Comparison of ENCODE assay signal across 8 mouse cellular contexts in genomic region chr10:80703643-80704042, GRCm38 (mm10). TPM values are rescaled to one million over a fixed set of nuclear protein-coding genes. Genes with fewer than 3 reads are reported as not detected.
DNase-seq lines count a peak whose midpoint lies in the region; ATAC-seq and TF ChIP-seq lines count a peak whose summit lies in the region.

No protein-coding gene starts in this region.

- DNase-seq in heart, postnatal 36 days = no peak
- no peak for DNase-seq in liver, postnatal 0 days
- DNase-seq in embryo, embryonic 10.5 days (ENCODE audit: low spot score) = no peak
- no peak for DNase-seq in retina, embryonic 14.5 days (ENCODE audit: low spot score)
- no peak for DNase-seq in gastrocnemius, postnatal 25 days

- no peak for TF ChIP-seq EP300 in ES-Bruce4 (IDR thresholded peaks at IDR 0.05; ENCODE audit: insufficient read depth, low read depth, low read length)
- TF ChIP-seq EP300 in liver, postnatal 0 days (IDR thresholded peaks at IDR 0.05; ENCODE audit: low read depth) = no peak

- H3K36me3 ChIP-seq in heart, embryonic 14.5 days (ENCODE audit: control insufficient read depth, insufficient read depth, low read length) = peaks cover 34% of the 10 kb centered on the region
- peaks cover under 1% of the 10 kb centered on the region; the same call in 1 of the 2 replicates for H3K36me3 ChIP-seq in ES-Bruce4 (ENCODE audit: control insufficient read depth, insufficient read depth, low read length, poor library complexity, severe bottlenecking)
- H3K36me3 ChIP-seq in forebrain, embryonic 15.5 days = peaks cover 27% of the 10 kb centered on the region
- H3K36me3 ChIP-seq in liver, postnatal 0 days (replicated peaks; ENCODE audit: insufficient read depth, low read length) = peaks cover 27% of the 10 kb centered on the region

- no peak for TF ChIP-seq CTCF in ES-Bruce4 (IDR thresholded peaks at IDR 0.05; ENCODE audit: low read depth, low read length)
- no peak for TF ChIP-seq CTCF in liver, postnatal 0 days (IDR thresholded peaks at IDR 0.05; ENCODE audit: low read depth)

- no peak for TF ChIP-seq POLR2A in ES-Bruce4 (IDR thresholded peaks at IDR 0.05; ENCODE audit: insufficient read depth, low read length)

- no peaks in the 10 kb centered on the region for H3K9me3 ChIP-seq in heart, embryonic 14.5 days (ENCODE audit: control insufficient read depth, low read length)
- no peaks in the 10 kb centered on the region for H3K9me3 ChIP-seq in ES-Bruce4 (replicated peaks; ENCODE audit: control insufficient read depth, insufficient read depth, low read length, poor library complexity, severe bottlenecking)
- no peaks in the 10 kb centered on the region for H3K9me3 ChIP-seq in forebrain, embryonic 15.5 days
- no peaks in the 10 kb centered on the region for H3K9me3 ChIP-seq in liver, postnatal 0 days (ENCODE audit: low read length)

- intact Hi-C loops in heart, postnatal 36 days (cut with DNase I) = loop anchor here (2.0 to 10.0 kb wide), 2 partner anchors 37 to 269 kb away; partner anchors contain the start of gene Tcf3

- ATAC-seq in heart, embryonic 14.5 days (ENCODE audit: insufficient number of reproducible peaks, insufficient read depth, low FRiP score, low read depth) = no peak
- no peak for ATAC-seq in forebrain, embryonic 15.5 days (replicated peaks)
- ATAC-seq in liver, postnatal 0 days = no peak

- WGBS in heart, embryonic 14.5 days = 89% methylated on average over 5 of the region's 5 CpGs
- 83% methylated on average over 5 of the region's 5 CpGs for WGBS in forebrain, embryonic 15.5 days
- 88% methylated on average over 5 of the region's 5 CpGs for WGBS in liver, postnatal 0 days (ENCODE audit: insufficient replicate concordance)

- H3K27ac ChIP-seq in heart, embryonic 14.5 days (replicated peaks in 1 of 2; ENCODE audit: control insufficient read depth in 1 of 2, insufficient read depth in 1 of 2, low read depth in 2 of 2, low read length in 2 of 2) = no peak overlapping the region
- H3K27ac ChIP-seq in ES-Bruce4 (ENCODE audit: insufficient read depth, low read length) = no peak overlapping the region
- H3K27ac ChIP-seq in forebrain, embryonic 15.5 days (replicated peaks) = peak overlapping the region; percentile 93; the same call in 1 of the 2 replicates
- H3K27ac ChIP-seq in liver, postnatal 0 days (ENCODE audit: low read depth) = no peak overlapping the region; the same call in 1 of the 2 replicates

- no peaks in the 10 kb centered on the region for H3K27me3 ChIP-seq in heart, embryonic 14.5 days (ENCODE audit: control insufficient read depth, insufficient read depth, low read length)
- no peaks in the 10 kb centered on the region for H3K27me3 ChIP-seq in ES-Bruce4 (ENCODE audit: control insufficient read depth, insufficient read depth, low read length, poor library complexity, severe bottlenecking)
- no peaks in the 10 kb centered on the region for H3K27me3 ChIP-seq in forebrain, embryonic 15.5 days
- H3K27me3 ChIP-seq in liver, postnatal 0 days (ENCODE audit: insufficient read depth, low read length) = no peaks in the 10 kb centered on the region

- H3K9ac ChIP-seq in heart, embryonic 14.5 days (ENCODE audit: low read length) = 0 out of 2 replicates have a peak overlapping the region, but pooled peaks have one; percentile 74
- H3K9ac ChIP-seq in ES-Bruce4 (ENCODE audit: low read depth, poor library complexity, severe bottlenecking) = no peak overlapping the region
- no peak overlapping the region for H3K9ac ChIP-seq in forebrain, embryonic 15.5 days (replicated peaks)
- peak overlapping the region; percentile 80 for H3K9ac ChIP-seq in liver, postnatal 0 days (replicated peaks)

- H3K4me2 ChIP-seq in heart, embryonic 14.5 days (ENCODE audit: low read length) = peak overlapping the region; percentile 87
- H3K4me2 ChIP-seq in forebrain, embryonic 15.5 days (replicated peaks) = peak overlapping the region; percentile 88
- peak overlapping the region; percentile 92 for H3K4me2 ChIP-seq in liver, postnatal 0 days (ENCODE audit: low read depth, low read length)

- peaks cover 18 to 34% of the 10 kb centered on the region in 2 experiments for H3K4me1 ChIP-seq in heart, embryonic 14.5 days (ENCODE audit: control insufficient read depth in 2 of 2, insufficient read depth in 2 of 2, low read length in 2 of 2)
- H3K4me1 ChIP-seq in ES-Bruce4 (ENCODE audit: control insufficient read depth, insufficient read depth, low read length) = no peaks in the 10 kb centered on the region
- H3K4me1 ChIP-seq in forebrain, embryonic 15.5 days = peaks cover 38% of the 10 kb centered on the region
- H3K4me1 ChIP-seq in liver, postnatal 0 days (ENCODE audit: insufficient read depth) = peaks cover 41% of the 10 kb centered on the region

- peak overlapping the region in 1 of 2 experiments; percentile 59; a peak in 2 of 4 replicates for H3K4me3 ChIP-seq in heart, embryonic 14.5 days (ENCODE audit: control insufficient read depth in 1 of 2, insufficient read depth in 1 of 2, low read depth in 1 of 2, low read length in 2 of 2)
- H3K4me3 ChIP-seq in ES-Bruce4 (ENCODE audit: low read depth, low read length) = peak overlapping the region; percentile 5; the same call in 1 of the 2 replicates
- peak overlapping the region; percentile 84 for H3K4me3 ChIP-seq in forebrain, embryonic 15.5 days
- peak overlapping the region; percentile 64 for H3K4me3 ChIP-seq in liver, postnatal 0 days (ENCODE audit: low read depth, low read length)

RNA-seq across cellular contexts. Expression of gene Izumo4, which starts 1.7 kb away (rescaled TPM):
- polyA plus RNA-seq in heart, embryonic 14.5 days (2014; fragmentation: Nextera tagmentation; extraction: Ambion mirVana) = 3.5 and 7.0 TPM in 2 replicates
- total RNA-seq in heart, postnatal 36 days (2021) = 1 to 10 TPM; 2.5 to 2.9 TPM
- 7.2 and 9.6 TPM in 2 replicates for polyA plus RNA-seq in ES-Bruce4 (2011; ENCODE audit: insufficient read depth, insufficient read length, low read depth, missing spikeins)
- 33.4 and 35.2 TPM in 2 replicates for polyA plus RNA-seq in forebrain, embryonic 15.5 days (2015; fragmentation: Nextera tagmentation; extraction: Ambion mirVana)
- 7.9 and 10.4 TPM in 2 replicates for polyA plus RNA-seq in liver, postnatal 0 days (2015; fragmentation: Nextera tagmentation; extraction: Ambion mirVana)
- 1 to 10 TPM; 2.4 to 3.8 TPM for total RNA-seq in gastrocnemius, postnatal 25 days (2021)

RNA-seq across cellular contexts. Expression of gene Mob3a, which starts 1.9 kb away (rescaled TPM):
- polyA plus RNA-seq in heart, embryonic 14.5 days (2014; fragmentation: Nextera tagmentation; extraction: Ambion mirVana) = 19.1 and 22.3 TPM in 2 replicates
- 1 to 10 TPM; 5.3 to 6.7 TPM for total RNA-seq in heart, postnatal 36 days (2021)
- 17.5 and 19.8 TPM in 2 replicates for polyA plus RNA-seq in ES-Bruce4 (2011; ENCODE audit: insufficient read depth, insufficient read length, low read depth, missing spikeins)
- 52.6 and 55.1 TPM in 2 replicates for polyA plus RNA-seq in forebrain, embryonic 15.5 days (2015; fragmentation: Nextera tagmentation; extraction: Ambion mirVana)
- 14.7 and 17.3 TPM in 2 replicates for polyA plus RNA-seq in liver, postnatal 0 days (2015; fragmentation: Nextera tagmentation; extraction: Ambion mirVana)
- total RNA-seq in gastrocnemius, postnatal 25 days (2021) = 1 to 10 TPM; 5.7 to 6.8 TPM

RNA-seq across cellular contexts. Expression of gene Mknk2, which starts 25.7 kb away (rescaled TPM):
- polyA plus RNA-seq in heart, embryonic 14.5 days (2014; fragmentation: Nextera tagmentation; extraction: Ambion mirVana) = 69.5 and 82.7 TPM in 2 replicates
- total RNA-seq in heart, postnatal 36 days (2021) = 100 to 1,000 TPM; 223 to 233 TPM
- 54.6 and 57.4 TPM in 2 replicates for polyA plus RNA-seq in ES-Bruce4 (2011; ENCODE audit: insufficient read depth, insufficient read length, low read depth, missing spikeins)
- polyA plus RNA-seq in forebrain, embryonic 15.5 days (2015; fragmentation: Nextera tagmentation; extraction: Ambion mirVana) = 60.9 and 64.8 TPM in 2 replicates
- 45.8 and 46.1 TPM in 2 replicates for polyA plus RNA-seq in liver, postnatal 0 days (2015; fragmentation: Nextera tagmentation; extraction: Ambion mirVana)
- 100 to 1,000 TPM; 243 to 270 TPM for total RNA-seq in gastrocnemius, postnatal 25 days (2021)

RNA-seq across cellular contexts. Expression of gene Ap3d1, which starts 38.4 kb away (rescaled TPM):
- 45.0 and 54.5 TPM in 2 replicates for polyA plus RNA-seq in heart, embryonic 14.5 days (2014; fragmentation: Nextera tagmentation; extraction: Ambion mirVana)
- total RNA-seq in heart, postnatal 36 days (2021) = 10 to 100 TPM; 35.1 to 43.5 TPM
- polyA plus RNA-seq in ES-Bruce4 (2011; ENCODE audit: insufficient read depth, insufficient read length, low read depth, missing spikeins) = 53.8 and 55.2 TPM in 2 replicates
- polyA plus RNA-seq in forebrain, embryonic 15.5 days (2015; fragmentation: Nextera tagmentation; extraction: Ambion mirVana) = 98.9 and 103 TPM in 2 replicates
- 16.4 and 19.0 TPM in 2 replicates for polyA plus RNA-seq in liver, postnatal 0 days (2015; fragmentation: Nextera tagmentation; extraction: Ambion mirVana)
- 10 to 100 TPM; 22.1 to 25.0 TPM for total RNA-seq in gastrocnemius, postnatal 25 days (2021)

RNA-seq across cellular contexts. Expression of gene Btbd2, which starts 46.8 kb away (rescaled TPM):
- 49.4 and 53.8 TPM in 2 replicates for polyA plus RNA-seq in heart, embryonic 14.5 days (2014; fragmentation: Nextera tagmentation; extraction: Ambion mirVana)
- 10 to 100 TPM; 45.5 to 46.8 TPM for total RNA-seq in heart, postnatal 36 days (2021)
- 45.6 and 47.1 TPM in 2 replicates for polyA plus RNA-seq in ES-Bruce4 (2011; ENCODE audit: insufficient read depth, insufficient read length, low read depth, missing spikeins)
- 83.4 and 87.5 TPM in 2 replicates for polyA plus RNA-seq in forebrain, embryonic 15.5 days (2015; fragmentation: Nextera tagmentation; extraction: Ambion mirVana)
- polyA plus RNA-seq in liver, postnatal 0 days (2015; fragmentation: Nextera tagmentation; extraction: Ambion mirVana) = 10.7 and 11.5 TPM in 2 replicates
- total RNA-seq in gastrocnemius, postnatal 25 days (2021) = 10 to 100 TPM; 30.5 to 31.4 TPM

Comparison
In these comparisons a context has a peak if more than half of its experiments do, and no peak if none do; other contexts are left out.
1. H3K9ac ChIP-seq: peak in heart, embryonic 14.5 days (single experiment) and liver, postnatal 0 days (single experiment); none in ES-Bruce4 (single experiment) and forebrain, embryonic 15.5 days (single experiment).
2. Peak in every context shown above with its lines, with median percentiles within 50 percentile points of each other: H3K4me2 ChIP-seq.